Mouse (Mus musculus) central nervous system, embryonic 11.5 days (tissue): ENCODE measurements around the gene Prtg. TPM values are rescaled to one million over a fixed set of nuclear protein-coding genes. Genes with fewer than 3 reads are reported as not detected.

Source experiments
- polyA plus RNA-seq: library from polyadenylated mRNA; depleted of rRNA; stranded (reverse); fragments of >200 nt; gene quantifications from 2 replicates; pipeline ENCODE4 v1.2.3, GENCODE M21; 2012; rRNA removed

The Prtg gene
- 2.8 and 3.4 TPM in 2 replicates for polyA plus RNA-seq

DNA sequence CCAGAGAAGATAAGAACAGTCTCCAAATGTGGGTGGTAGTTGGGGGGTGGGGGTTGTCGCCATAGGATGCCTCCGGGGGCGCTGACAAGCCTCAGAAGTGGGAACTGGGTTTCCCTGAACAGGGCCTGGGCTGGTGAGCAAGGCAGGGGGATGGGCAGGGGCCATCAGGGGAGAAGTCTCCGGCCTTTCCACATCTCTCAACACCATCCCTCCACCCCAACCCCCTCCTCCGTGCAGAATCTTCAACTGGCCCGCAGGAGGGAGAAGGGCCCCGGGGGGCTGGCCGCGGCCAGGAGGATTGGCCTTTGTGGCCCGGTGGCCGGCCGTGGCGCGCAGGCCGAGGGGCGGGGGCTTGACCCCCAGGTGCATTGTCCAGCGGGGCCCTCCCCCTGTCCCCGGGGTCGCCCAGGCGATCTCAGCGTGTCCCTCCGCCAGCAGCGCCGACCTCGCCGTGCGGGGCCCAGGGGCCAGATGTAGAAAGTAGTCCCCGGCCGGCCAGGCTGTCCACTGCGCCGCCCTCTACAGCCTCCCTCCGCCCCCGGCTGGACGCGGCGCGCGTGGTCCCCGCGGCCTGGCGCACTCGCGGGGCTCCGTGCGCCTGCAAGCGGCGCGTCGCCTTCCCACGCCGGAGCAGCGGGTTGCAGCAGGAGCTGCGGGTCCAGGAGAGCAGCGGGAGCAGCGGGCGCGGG, at the start of gene Prtg:
Gene Prtg (plus strand): TSS at position 144 of the 689 bp plus-strand sequence.

DNA sequence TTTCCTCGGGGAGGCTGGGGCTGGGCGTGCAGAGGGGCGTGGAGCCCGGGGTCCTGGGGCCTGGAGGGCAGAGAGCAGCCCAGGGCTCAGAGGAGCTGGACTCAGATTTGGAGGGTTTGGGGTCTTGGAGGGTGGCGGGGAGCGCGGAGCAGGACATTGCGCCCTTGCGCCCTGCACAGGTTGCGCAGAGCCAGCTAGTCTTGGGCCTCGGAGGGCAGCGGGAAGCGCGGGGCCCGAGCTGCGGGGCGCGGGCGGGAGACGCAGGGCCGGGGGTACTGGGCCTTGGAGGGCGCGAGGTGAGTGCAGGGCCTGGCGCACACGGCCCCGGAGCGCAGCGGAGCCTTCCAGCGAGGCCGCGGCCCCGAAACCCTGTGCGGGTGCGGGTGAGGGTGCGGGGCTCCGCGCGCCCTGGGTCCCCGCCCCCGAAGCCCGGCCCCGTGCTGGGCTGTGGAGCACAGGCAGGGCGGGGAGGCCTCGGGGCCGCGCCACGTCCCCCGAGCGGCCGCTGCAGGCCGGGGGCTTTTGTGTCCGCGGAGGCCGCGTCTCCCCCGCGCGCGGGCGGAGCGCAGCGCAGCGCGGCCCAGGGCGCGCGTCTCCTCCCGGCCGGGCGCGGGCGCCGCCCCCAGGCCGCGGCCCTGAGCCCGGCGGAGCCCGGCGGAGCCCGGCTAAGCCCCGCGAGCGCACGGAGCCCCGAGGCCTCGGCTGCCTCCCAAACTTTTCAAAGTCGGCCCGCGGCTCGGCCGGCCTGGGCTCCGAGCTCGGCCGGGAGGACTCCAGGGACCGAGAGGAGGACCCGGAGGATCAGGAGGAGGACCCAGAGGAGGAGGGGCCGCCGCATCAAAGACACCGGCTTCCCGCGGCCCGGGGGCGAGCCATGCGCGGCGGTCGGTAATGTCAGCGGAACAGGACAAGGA, 118.6 kb downstream of the Prtg start, which contains the start of gene Pygo1:
Gene Pygo1 (plus strand): TSS at position 625 of the 914 bp plus-strand sequence.

GRCm38 (mm10) chr9:72958521-72959450, 152.1 kb downstream of the Prtg start, which contains the start of the genes Dyx1c1 and Gm44503:
Dyx1c1 (plus strand) TSS chr9:72958785.
Gm44503 (plus strand) TSS chr9:72958852.

Other genes with a start within 250 kb of the Prtg start
- 560 and 881 TPM in 2 replicates for gene Nedd4, start 144.5 kb upstream of the Prtg start, polyA plus RNA-seq
- gene Pygo1, start 118.8 kb downstream of the Prtg start, polyA plus RNA-seq = 8.5 and 12.7 TPM in 2 replicates
- gene Dyx1c1, start 151.9 kb downstream of the Prtg start, polyA plus RNA-seq = 1.9 and 2.8 TPM in 2 replicates
- gene Gm44503, start 152.0 kb downstream of the Prtg start, polyA plus RNA-seq = not detected in 2 replicates
- 16.0 and 18.5 TPM in 2 replicates for gene Ccpg1os, start 178.5 kb downstream of the Prtg start, polyA plus RNA-seq
- gene Ccpg1, start 178.6 kb downstream of the Prtg start, polyA plus RNA-seq = 13.7 and 15.1 TPM in 2 replicates
- gene Pigb, start 233.5 kb downstream of the Prtg start, polyA plus RNA-seq = 9.3 and 18.2 TPM in 2 replicates
- 1.9 and 3.9 TPM in 2 replicates for gene Rab27a, start 238.0 kb downstream of the Prtg start, polyA plus RNA-seq